ENCODE assay signal across 9 mouse cellular contexts in the genomic region with DNA sequence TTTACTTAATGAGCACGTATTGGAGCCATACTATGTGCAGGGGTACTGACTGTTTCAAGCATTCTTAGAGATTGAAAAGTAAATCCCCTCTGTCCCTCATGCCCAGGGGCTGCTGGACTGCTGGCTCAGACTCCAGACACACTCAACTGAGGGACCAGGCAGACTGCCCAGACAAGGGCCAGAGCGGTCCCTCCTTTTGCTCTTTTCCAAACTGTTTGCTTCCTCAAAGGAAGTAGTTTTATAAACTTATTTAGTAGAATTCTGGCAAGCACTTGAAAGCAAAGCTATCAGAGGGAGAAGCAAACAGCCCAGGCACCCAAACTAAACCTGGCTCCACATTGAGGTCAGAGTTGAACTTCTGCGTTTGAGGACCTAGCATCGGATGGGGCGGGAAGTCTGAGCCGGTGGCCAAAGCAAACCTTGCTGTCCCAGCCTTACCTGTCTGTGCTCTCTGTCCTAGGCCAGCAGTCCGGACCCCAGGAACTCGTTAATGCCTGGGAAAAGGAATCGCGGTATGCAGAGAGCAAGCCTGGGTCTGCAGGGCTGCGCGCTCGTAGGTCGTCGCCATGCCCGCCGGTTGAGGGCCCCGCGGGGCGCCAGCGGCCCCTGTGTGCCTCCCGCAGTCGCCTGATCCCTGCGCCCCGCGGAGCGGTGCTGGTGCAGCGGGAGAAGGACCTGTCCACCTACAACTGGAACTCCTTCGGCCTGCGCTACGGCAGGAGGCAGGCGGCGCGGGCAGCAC. TPM values are rescaled to one million over a fixed set of nuclear protein-coding genes. Genes with fewer than 3 reads are reported as not detected.
DNase-seq lines count a peak whose midpoint lies in the region; ATAC-seq and TF ChIP-seq lines count a peak whose summit lies in the region.
"Had no signal": no experiment of that assay in that cellular context is flagged by ENCODE, and none has a peak within 500 bp of the region (broad histone marks: within the 10 kb centered on the region; RNA-seq: fewer than 3 reads in every experiment).

No protein-coding gene starts in this region.

- peak overlapping the region; percentile 49 for H3K4me2 ChIP-seq in embryonic facial prominence, embryonic 11.5 days (ENCODE audit: low read depth, low read length)
- peak overlapping the region; percentile 58 for H3K4me2 ChIP-seq in midbrain, embryonic 11.5 days

- no peak for TF ChIP-seq POLR2A in heart, adult 2 months (IDR thresholded peaks at IDR 0.05; ENCODE audit: insufficient read depth, low read depth, low read length)

- H3K27me3 ChIP-seq in heart, adult 2 months (ENCODE audit: control insufficient read depth, insufficient read depth, low read length): peaks cover 5% of the 10 kb centered on the region; the same call in 1 of the 2 replicates
- peaks cover 2% of the 10 kb centered on the region; the same call in 1 of the 2 replicates for H3K27me3 ChIP-seq in embryonic facial prominence, embryonic 11.5 days (ENCODE audit: control insufficient read depth, insufficient read depth, low read length)
- H3K27me3 ChIP-seq in limb, embryonic 10.5 days (ENCODE audit: low read depth, poor library complexity, severe bottlenecking): peaks cover 56% of the 10 kb centered on the region
- peaks cover 12% of the 10 kb centered on the region; the same call in 1 of the 2 replicates for H3K27me3 ChIP-seq in midbrain, embryonic 11.5 days (ENCODE audit: control insufficient read depth, insufficient read depth, low read length)

- ATAC-seq in embryonic facial prominence, embryonic 11.5 days (replicated peaks; ENCODE audit: insufficient number of reproducible peaks, low FRiP score, low TSS enrichment, low read depth): no peak
- no peak for ATAC-seq in midbrain, embryonic 11.5 days (ENCODE audit: low FRiP score)

- H3K4me1 ChIP-seq in heart, adult 2 months (ENCODE audit: control insufficient read depth, insufficient read depth, low read length): no peaks in the 10 kb centered on the region
- H3K4me1 ChIP-seq in embryonic facial prominence, embryonic 11.5 days (ENCODE audit: control insufficient read depth, insufficient read depth, low read length): no peaks in the 10 kb centered on the region
- peaks cover 8% of the 10 kb centered on the region for H3K4me1 ChIP-seq in limb, embryonic 10.5 days
- H3K4me1 ChIP-seq in midbrain, embryonic 11.5 days (ENCODE audit: control insufficient read depth, insufficient read depth, low read length): peaks cover 18% of the 10 kb centered on the region

- TF ChIP-seq CTCF in heart, adult 2 months (IDR thresholded peaks at IDR 0.05): no peak

- H3K4me3 ChIP-seq in heart, adult 2 months: 0 out of 2 replicates have a peak overlapping the region, but pooled peaks have one; percentile 10
- peak overlapping the region; percentile 18 for H3K4me3 ChIP-seq in embryonic facial prominence, embryonic 11.5 days (ENCODE audit: low read depth, low read length)
- peak overlapping the region; percentile 47 for H3K4me3 ChIP-seq in limb, embryonic 10.5 days
- H3K4me3 ChIP-seq in midbrain, embryonic 11.5 days (ENCODE audit: low read depth, low read length): peak overlapping the region; percentile 19

- no peaks in the 10 kb centered on the region for H3K9me3 ChIP-seq in embryonic facial prominence, embryonic 11.5 days (replicated peaks; ENCODE audit: control insufficient read depth, low read length)
- H3K9me3 ChIP-seq in limb, embryonic 10.5 days (replicated peaks): no peaks in the 10 kb centered on the region
- H3K9me3 ChIP-seq in midbrain, embryonic 11.5 days (ENCODE audit: control insufficient read depth, low read length): no peaks in the 10 kb centered on the region

- intact Hi-C loops in heart, adult 2 months (cut with DNase I): no loop called here
- intact Hi-C loops in heart, postnatal 36 days (cut with DNase I): no loop called here

- H3K36me3 ChIP-seq in heart, adult 2 months (ENCODE audit: control insufficient read depth, insufficient read depth, low read length): no peaks in the 10 kb centered on the region
- H3K36me3 ChIP-seq in embryonic facial prominence, embryonic 11.5 days (replicated peaks; ENCODE audit: control insufficient read depth, insufficient read depth, low read depth, low read length): no peaks in the 10 kb centered on the region
- H3K36me3 ChIP-seq in limb, embryonic 10.5 days: no peaks in the 10 kb centered on the region
- H3K36me3 ChIP-seq in midbrain, embryonic 11.5 days (ENCODE audit: control insufficient read depth, insufficient read depth, low read length): no peaks in the 10 kb centered on the region

- no peaks in the 10 kb centered on the region for H3K79me2 ChIP-seq in heart, adult 2 months (replicated peaks; ENCODE audit: control insufficient read depth, insufficient read depth, low read length)

- no peak for TF ChIP-seq EP300 in heart, adult 2 months (IDR thresholded peaks at IDR 0.05; ENCODE audit: insufficient read depth, low read depth, low read length)

- no peak for DNase-seq in heart, adult 2 months
- no peak for DNase-seq in heart, postnatal 36 days
- peak; percentile 24 for DNase-seq in embryonic facial prominence, embryonic 11.5 days (ENCODE audit: low spot score)
- DNase-seq in limb, embryonic 10.5 days (ENCODE audit: low spot score): peak; percentile 49
- peak; percentile 93 for DNase-seq in midbrain, embryonic 11.5 days (ENCODE audit: low spot score, missing footprints)
- no peak for DNase-seq in urinary bladder, postnatal 36 days (ENCODE audit: low spot score in 2 of 2)
- no peak for DNase-seq in urinary bladder, postnatal 10 days (ENCODE audit: low spot score)
- DNase-seq in ovary, adult 18-20 months (ENCODE audit: low spot score): no peak

- H3K27ac ChIP-seq in heart, adult 2 months: no peak overlapping the region
- H3K27ac ChIP-seq in embryonic facial prominence, embryonic 11.5 days (replicated peaks; ENCODE audit: low read depth, low read length): no peak overlapping the region
- H3K27ac ChIP-seq in limb, embryonic 10.5 days: 0 out of 2 replicates have a peak overlapping the region, but pooled peaks have one; percentile 34
- H3K27ac ChIP-seq in midbrain, embryonic 11.5 days (ENCODE audit: low read depth, low read length): no peak overlapping the region

- 11% methylated on average over 34 of the region's 34 CpGs for WGBS in heart, adult 2 months
- WGBS in embryonic facial prominence, embryonic 11.5 days: 6% methylated on average over 34 of the region's 34 CpGs
- 8% methylated on average over 34 of the region's 34 CpGs for WGBS in limb, embryonic 10.5 days
- 7% methylated on average over 34 of the region's 34 CpGs for WGBS in midbrain, embryonic 11.5 days

- 0 out of 2 replicates have a peak overlapping the region, but pooled peaks have one; percentile 7 for H3K9ac ChIP-seq in heart, adult 2 months (ENCODE audit: low read depth, low read length)
- no peak overlapping the region for H3K9ac ChIP-seq in embryonic facial prominence, embryonic 11.5 days (replicated peaks; ENCODE audit: low read length)
- H3K9ac ChIP-seq in midbrain, embryonic 11.5 days (ENCODE audit: low read length): peak overlapping the region; percentile 58

RNA-seq across cellular contexts. Expression of a gene that starts 7.4 kb away (rescaled TPM):
- not detected for total RNA-seq in heart, adult 2 months (2021)
- polyA plus RNA-seq in heart, adult 2 months (2012; rRNA removed): not detected in 2 replicates
- total RNA-seq in heart, postnatal 36 days (2021): not detected
- not detected in 2 replicates for polyA plus RNA-seq in embryonic facial prominence, embryonic 11.5 days (2014; fragmentation: Nextera tagmentation; extraction: Ambion mirVana)
- not detected in 2 replicates for polyA plus RNA-seq in limb, embryonic 10.5 days (2016; fragmentation: Nextera tagmentation; extraction: Ambion mirVana)
- polyA plus RNA-seq in midbrain, embryonic 11.5 days (2014; fragmentation: Nextera tagmentation; extraction: Ambion mirVana): not detected in 2 replicates
- total RNA-seq: neutrophil, adult 5-6 weeks had no signal

RNA-seq across cellular contexts. Expression of a gene that starts 19.5 kb away (rescaled TPM):
- total RNA-seq in heart, adult 2 months (2021): not detected
- 0.43 TPM in 1 of 2 replicates, not detected in the other for polyA plus RNA-seq in heart, adult 2 months (2012; rRNA removed)
- not detected for total RNA-seq in heart, postnatal 36 days (2021)
- not detected in 2 replicates for polyA plus RNA-seq in embryonic facial prominence, embryonic 11.5 days (2014; fragmentation: Nextera tagmentation; extraction: Ambion mirVana)
- not detected in 2 replicates for polyA plus RNA-seq in limb, embryonic 10.5 days (2016; fragmentation: Nextera tagmentation; extraction: Ambion mirVana)
- polyA plus RNA-seq in midbrain, embryonic 11.5 days (2014; fragmentation: Nextera tagmentation; extraction: Ambion mirVana): not detected in 2 replicates
- total RNA-seq: neutrophil, adult 5-6 weeks had no signal

RNA-seq across cellular contexts. Expression of a gene that starts 21.2 kb away (rescaled TPM):
- total RNA-seq in heart, adult 2 months (2021): under 1 TPM in 1 of 2 experiments, not detected in 1; 0.14 TPM
- 0.23 and 0.41 TPM in 2 replicates for polyA plus RNA-seq in heart, adult 2 months (2012; rRNA removed)
- total RNA-seq in heart, postnatal 36 days (2021): under 1 TPM in 1 of 2 experiments, not detected in 1; 0.22 TPM
- not detected in 2 replicates for polyA plus RNA-seq in embryonic facial prominence, embryonic 11.5 days (2014; fragmentation: Nextera tagmentation; extraction: Ambion mirVana)
- 0.09 TPM in 1 of 2 replicates, not detected in the other for polyA plus RNA-seq in limb, embryonic 10.5 days (2016; fragmentation: Nextera tagmentation; extraction: Ambion mirVana)
- not detected in 2 replicates for polyA plus RNA-seq in midbrain, embryonic 11.5 days (2014; fragmentation: Nextera tagmentation; extraction: Ambion mirVana)
- total RNA-seq: neutrophil, adult 5-6 weeks had no signal

RNA-seq across cellular contexts. Expression of a gene that starts 34.3 kb away (rescaled TPM):
- under 1 TPM; 0.29 to 0.93 TPM for total RNA-seq in heart, adult 2 months (2021)
- 0.70 and 0.84 TPM in 2 replicates for polyA plus RNA-seq in heart, adult 2 months (2012; rRNA removed)
- total RNA-seq in heart, postnatal 36 days (2021): under 1 TPM; 0.38 to 0.50 TPM
- polyA plus RNA-seq in embryonic facial prominence, embryonic 11.5 days (2014; fragmentation: Nextera tagmentation; extraction: Ambion mirVana): 1.5 and 2.8 TPM in 2 replicates
- polyA plus RNA-seq in limb, embryonic 10.5 days (2016; fragmentation: Nextera tagmentation; extraction: Ambion mirVana): 1.7 and 2.0 TPM in 2 replicates
- 2.1 and 2.5 TPM in 2 replicates for polyA plus RNA-seq in midbrain, embryonic 11.5 days (2014; fragmentation: Nextera tagmentation; extraction: Ambion mirVana)
- total RNA-seq: neutrophil, adult 5-6 weeks had no signal

Comparison
In these comparisons a context has a peak if more than half of its experiments do, and no peak if none do; other contexts are left out.
1. DNase-seq: peak in embryonic facial prominence, embryonic 11.5 days (single experiment), limb, embryonic 10.5 days (single experiment) and midbrain, embryonic 11.5 days (single experiment); none in heart, adult 2 months (0 of 2), heart, postnatal 36 days (0 of 2), urinary bladder, postnatal 36 days (0 of 2), urinary bladder, postnatal 10 days (single experiment) and ovary, adult 18-20 months (single experiment).
2. Peak in every context shown above with its lines, with median percentiles within 50 percentile points of each other: H3K4me3 ChIP-seq.